Mouse (Mus musculus) liver, embryonic 14.5 days (tissue): ENCODE results near the gene Lrrc61.

Source experiments
- CTCF ChIP-seq: IDR thresholded peaks from 2 replicates; pipeline ENCODE4 v1.5.1; 2016; ENCODE audit warnings: antibody characterized with exemption, low read depth, control low read depth
- EP300 ChIP-seq: IDR thresholded peaks from 2 replicates; pipeline ENCODE4 v1.6.1; 2016; ENCODE audit warnings: antibody characterized with exemption, low read depth

DNA sequence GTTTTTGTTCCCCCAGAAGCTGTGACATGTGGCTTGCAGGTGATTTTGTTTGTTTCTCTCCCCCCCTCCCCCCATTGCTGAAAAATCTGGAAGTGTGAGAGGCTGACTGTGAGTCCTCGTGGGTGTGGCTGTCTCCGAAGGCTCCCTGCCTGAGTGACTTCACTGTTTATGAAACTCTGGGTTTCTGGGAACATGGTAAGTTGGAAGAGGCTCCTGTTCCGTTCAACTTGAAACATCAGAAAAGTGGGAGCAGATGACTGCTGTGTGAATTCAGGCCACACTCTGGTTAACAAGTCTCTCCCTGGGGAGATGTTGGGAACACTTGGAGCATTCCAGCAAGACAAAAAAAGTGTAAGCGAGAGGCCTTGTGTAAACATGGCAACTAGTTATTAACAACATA is 7.7 kb upstream of the Lrrc61 start:
- no peak for TF ChIP-seq CTCF
- TF ChIP-seq EP300 = no peak
